Mouse (Mus musculus) liver, adult (tissue): ENCODE data around the gene Klhdc8a.

ENCODE experiments used
- GATA4 ChIP-seq: IDR thresholded peaks from 2 replicates; pipeline ENCODE4 v1.6.1; 2014; ENCODE audit warnings: mild to moderate bottlenecking, low read length; ENCODE audit not compliant: insufficient replicate concordance

Gene Klhdc8a

DNA sequence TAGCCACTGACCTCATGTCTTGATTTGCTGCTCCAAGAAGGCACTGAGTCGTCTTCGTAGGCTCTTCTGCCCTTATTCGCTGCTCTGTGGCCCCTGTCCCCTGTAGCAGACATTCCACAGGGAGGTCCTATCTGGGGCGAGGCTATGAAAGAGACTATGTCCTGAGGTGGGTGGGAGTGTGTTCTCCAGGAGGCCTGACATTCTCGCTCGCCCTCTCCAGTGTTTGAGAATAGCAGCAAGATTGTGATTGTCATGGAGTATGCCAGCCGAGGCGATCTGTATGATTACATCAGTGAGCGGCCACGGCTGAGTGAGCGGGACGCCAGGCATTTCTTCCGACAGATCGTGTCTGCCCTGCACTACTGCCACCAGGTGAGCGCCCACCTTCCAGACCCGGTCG lies 29.1 kb downstream of the Klhdc8a start:
- no peak for TF ChIP-seq GATA4

DNA sequence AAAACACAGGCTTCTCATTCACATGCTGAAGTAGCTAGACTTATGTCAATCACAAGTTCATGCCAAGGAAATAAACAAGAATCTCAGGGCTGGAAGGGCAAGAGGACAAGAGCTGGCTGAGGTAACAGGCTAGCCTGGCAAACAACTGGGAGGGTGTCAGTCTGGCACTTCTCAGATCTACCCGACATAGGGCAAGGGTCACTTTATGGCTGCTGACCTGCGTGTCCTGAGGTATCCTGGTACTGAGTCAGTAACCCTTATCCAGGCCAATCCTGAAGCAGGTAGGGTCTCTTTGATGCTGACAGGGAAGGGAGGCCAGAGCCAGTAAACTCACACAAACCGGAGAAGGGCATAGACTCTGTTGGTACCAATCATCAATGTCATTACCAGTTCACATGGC lies 30.1 kb downstream of the Klhdc8a start:
- no peak for TF ChIP-seq GATA4

- TF ChIP-seq GATA4, result peak; percentile 93
Observed at GRCm38 (mm10) chr1:132329656-132330055, 31.2 kb downstream of the Klhdc8a start.

GRCm38 (mm10) chr1:132330397-132330796 lies 32.0 kb downstream of the Klhdc8a start:
- no peak; the same call in 1 of the 2 replicates for TF ChIP-seq GATA4

- no peak for TF ChIP-seq GATA4
Observed at GRCm38 (mm10) chr1:132331283-132331682, 32.9 kb downstream of the Klhdc8a start.

DNA sequence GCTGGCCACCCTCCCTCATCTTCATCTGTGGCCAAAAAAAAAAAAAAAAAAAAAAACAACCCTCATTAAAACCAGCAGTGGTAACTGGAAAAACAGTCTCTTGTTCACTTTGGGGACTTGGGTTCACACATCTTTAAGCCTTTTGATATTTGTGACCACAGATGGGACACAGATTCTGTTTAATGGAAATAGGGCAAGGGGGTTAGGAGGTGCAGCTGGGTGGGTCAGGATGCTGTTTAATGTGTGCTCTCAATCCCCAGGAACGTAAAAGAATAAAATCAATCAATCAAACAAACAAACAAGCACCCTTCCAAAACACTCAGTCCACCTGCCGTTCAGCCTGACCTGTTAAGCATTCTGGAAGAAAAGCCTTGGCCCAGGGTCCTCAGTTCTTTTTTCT lies 34.8 kb downstream of the Klhdc8a start:
- no peak for TF ChIP-seq GATA4

GRCm38 (mm10) chr1:132333675-132334141 lies 35.3 kb downstream of the Klhdc8a start:
- no peak for TF ChIP-seq GATA4

DNA sequence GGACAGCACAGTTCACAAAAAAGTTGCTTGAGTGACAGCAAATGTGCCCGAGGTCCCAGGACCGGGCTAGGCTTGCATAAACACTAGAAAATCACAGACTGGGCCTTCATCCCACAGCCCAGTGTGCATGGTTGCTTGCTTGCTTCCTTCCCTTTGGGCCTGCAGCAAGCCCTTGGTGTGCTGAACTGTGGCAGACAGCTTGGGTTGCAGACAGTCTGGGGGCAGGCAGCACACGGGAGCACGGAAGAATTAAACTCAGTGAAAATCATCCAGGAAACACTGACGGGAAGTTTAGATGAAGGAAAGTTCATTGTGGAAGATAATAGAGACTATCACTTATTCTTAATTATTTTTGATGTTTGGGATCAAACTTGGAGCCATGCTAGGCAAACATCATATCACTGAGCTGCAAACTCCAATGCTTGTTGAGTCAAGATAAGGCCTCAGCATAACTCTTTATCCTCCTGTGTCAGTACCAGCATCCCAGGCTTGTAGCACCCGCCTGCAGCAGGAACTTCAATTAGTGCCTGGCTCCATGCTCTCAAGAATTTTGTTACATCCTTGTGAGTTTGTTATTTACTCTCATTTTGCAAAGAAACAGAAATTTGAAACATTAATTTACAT lies 35.9 kb downstream of the Klhdc8a start:
- TF ChIP-seq GATA4, result no peak

GRCm38 (mm10) chr1:132335378-132335965 lies 37.0 kb downstream of the Klhdc8a start:
- peak; percentile 73; the same call in 1 of the 2 replicates for TF ChIP-seq GATA4

DNA sequence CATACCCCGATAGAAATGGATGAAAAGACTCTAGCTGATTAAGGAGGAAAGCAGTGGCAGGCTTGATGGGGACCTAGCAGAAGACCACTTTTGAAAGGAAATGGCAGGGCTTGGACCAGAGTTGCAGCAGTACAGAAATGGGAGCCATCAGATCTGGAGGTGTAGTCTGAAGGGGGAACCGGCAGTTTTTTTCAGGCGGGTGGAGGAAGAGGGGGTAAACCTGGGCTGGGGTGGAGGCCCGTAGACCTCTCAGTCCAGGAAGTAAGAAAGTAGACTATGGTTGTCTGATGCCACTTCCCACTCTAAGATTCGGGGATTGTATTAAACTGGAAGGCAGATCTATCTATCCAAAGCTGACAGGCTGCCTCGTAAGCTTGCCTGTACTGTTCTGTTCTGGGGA lies 38.5 kb downstream of the Klhdc8a start:
- TF ChIP-seq GATA4, result no peak

- no peak for TF ChIP-seq GATA4
Observed at GRCm38 (mm10) chr1:132338027-132338660, 39.7 kb downstream of the Klhdc8a start.

DNA sequence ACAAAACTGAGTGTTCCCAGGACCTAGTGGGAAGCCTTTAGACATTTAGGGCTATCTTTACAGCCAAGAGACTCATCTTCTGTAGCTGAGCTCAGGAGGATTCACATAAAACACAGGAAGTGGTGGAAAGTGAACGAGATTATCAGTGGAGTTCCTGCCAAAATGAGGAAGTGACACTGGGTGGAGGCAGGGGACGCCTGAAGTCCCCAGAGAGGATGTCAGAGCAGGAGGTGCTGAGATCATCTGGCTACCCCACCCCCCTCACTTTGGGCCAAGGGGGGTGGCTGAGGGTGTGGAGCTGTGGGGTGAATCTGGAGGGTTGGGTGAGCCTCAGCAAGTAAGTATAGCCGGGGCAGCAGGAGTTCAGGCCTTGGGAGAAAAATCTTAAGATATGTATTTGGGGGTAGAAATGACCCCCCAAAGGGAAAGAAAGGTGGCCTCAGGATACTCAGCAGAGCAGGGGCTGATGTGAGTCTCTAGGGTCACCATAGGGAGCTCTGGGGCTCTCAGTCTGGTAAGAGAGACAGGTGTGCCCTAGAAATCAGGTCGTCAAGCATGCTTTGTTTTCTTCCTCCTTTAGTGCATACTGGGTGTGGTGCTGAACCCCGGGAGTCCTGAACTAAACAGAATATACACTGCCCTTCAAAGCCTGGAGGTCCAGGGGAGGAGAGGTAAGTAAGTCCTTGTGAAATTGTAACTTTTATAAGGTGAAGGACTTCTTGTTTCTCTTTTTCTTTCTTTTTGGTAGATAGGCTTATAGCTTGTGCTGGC lies 43.5 kb downstream of the Klhdc8a start:
- peak; percentile 92 for TF ChIP-seq GATA4

DNA sequence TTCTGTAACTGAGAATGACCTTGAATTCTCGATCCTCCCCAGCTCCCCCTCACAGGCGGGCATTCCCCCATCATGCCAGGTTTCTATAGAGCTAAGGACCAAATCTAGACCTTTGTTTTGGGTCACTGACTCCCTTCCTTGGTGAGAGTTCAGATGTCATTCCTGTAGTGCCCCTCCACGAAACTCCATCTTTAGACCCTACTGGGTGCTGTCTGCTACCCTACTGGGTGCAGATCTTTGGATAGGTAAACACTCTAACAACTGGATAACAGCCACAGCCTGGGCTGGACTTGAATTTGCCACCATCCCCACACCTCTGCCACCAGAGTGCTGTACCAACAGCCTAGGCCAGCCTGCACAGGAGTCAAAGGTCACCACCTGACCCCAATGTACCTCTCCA lies 44.1 kb downstream of the Klhdc8a start:
- TF ChIP-seq GATA4, result no peak

- no peak for TF ChIP-seq GATA4
Observed at GRCm38 (mm10) chr1:132343191-132343590, 44.8 kb downstream of the Klhdc8a start.

DNA sequence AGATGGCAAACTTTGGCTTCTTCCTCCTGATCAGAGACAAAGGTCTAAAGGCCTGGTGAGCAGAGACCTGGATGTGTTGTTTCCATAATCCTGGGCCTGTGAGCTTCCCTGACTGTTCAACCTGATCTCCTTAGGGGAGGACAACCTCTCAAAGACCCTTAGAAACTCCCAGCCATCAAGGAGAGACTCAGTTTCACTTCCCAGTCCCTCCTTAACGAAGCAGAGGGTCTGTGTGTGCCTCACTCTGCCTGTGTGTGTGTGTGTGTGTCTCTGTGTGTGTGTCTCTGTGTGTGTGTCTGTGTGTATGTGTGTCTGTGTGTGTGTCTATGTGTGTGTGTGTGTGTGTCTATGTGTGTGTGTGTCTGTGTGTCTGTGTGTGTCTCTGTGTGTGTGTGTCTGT lies 45.2 kb downstream of the Klhdc8a start:
- TF ChIP-seq GATA4, result no peak

DNA sequence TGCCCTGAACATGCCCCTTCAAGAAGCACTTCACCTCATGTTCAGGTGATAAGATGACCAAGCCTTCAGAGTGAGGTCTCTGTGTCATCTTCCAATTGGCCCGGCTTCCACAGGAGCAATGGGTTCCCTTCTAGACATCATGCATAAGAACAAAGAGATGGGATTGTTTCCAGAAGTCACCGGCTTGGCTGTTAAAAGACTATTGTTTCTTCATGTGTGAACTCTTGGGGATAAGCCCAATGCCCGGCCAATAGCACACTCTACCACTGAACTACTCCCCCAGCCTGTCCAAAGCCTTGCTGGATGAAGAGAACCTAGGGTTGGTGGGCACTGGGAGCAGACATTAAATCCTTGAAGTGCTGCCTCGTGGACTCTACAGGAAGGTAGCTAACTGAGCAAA lies 47.1 kb downstream of the Klhdc8a start:
- no peak for TF ChIP-seq GATA4
